Mouse (Mus musculus) frontal cortex, adult 2 months (tissue): ENCODE results near the gene Grid2. TPM values are rescaled to one million over a fixed set of nuclear protein-coding genes. Genes with fewer than 3 reads are reported as not detected.

Source experiments
- DNase-seq, 2 experiments: peaks; one replicate each; pipeline ENCODE4 v3.0.0; 2022; ENCODE audit warnings: low spot score in 1 of 2; ENCODE audit errors: extremely low spot score in 1 of 2
- polyA plus RNA-seq: library from polyadenylated mRNA; depleted of rRNA; stranded (reverse); fragments of >200 nt; gene quantifications from 2 replicates; pipeline ENCODE4 v1.2.3, GENCODE M21; 2012

Grid2 gene
- polyA plus RNA-seq, 1 experiment = 9.1 TPM

DNA sequence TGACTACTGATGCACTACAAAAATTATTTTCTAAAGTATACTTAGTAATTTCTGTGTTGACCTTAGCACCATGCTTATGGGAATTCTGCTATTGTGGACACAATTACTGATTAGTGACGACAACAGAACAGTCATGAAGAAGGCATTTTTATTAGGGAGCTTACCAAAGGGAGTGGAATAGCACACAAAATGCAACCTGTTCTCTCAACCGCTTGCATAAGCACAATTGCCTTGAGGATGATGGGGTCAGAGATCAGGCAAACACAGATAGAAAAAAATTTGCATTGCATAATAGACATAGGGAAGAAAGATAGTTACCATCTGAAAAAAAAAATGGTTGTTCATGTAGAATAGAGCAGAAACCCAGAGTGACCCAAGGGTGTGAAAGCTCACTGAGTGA is 790.4 kb downstream of the Grid2 start:
- DNase-seq = no peak

DNA sequence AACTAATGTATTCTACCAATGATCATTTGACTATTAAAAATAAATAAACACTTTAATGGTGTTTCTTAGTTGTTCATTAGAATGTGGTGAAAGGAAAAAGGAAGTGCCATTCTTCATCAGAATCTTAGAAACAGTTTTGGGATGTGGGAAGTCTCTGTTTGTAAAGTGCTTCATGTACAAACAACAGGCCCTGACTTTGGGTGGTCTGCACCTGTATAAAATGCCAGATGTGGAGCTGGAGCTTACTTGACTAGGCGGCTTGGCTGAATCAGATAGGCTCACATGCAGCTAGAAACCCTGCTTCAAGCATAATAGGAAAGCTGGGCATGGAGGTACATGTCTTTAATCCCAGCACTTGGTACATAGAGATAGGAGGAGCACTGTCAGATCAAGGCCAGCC is 791.1 kb downstream of the Grid2 start:
- no peak for DNase-seq

DNA sequence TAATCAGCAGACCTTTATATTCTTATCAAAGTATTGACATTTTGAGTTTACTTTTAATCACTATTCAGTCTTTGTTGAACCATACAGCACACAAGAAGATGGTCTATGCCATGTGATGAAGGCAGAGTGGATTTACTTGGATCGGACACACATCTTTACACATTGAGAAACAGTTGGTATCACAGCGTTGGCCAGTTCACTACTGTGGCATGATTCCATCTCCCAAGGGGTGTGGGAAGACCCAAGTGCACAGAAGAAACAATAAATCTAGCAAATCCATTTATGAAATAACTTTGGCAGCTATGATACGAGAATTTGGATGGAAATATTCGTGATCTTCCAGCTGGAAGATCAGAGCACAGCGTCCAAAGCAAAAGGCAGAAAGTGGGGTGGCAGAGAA is 792.3 kb downstream of the Grid2 start:
- no peak for DNase-seq

DNA sequence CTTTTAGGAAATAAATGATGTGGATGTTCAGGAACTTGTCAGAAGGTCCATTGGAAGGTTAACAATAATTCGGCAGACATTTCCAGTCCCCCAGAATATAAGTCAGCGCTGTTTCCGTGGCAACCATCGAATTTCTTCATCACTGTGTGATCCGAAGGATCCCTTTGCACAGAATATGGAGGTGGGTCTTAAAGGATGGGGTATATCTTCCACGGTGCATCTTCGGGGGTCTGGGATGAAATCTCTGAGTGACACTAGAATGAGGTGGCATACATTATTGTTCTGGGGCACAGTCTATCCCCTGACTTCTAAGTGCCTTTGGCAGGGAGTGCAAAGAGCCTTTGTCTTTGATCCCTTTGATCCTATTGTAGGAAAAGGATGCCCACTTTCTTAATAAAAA is 808.2 kb downstream of the Grid2 start:
- DNase-seq = no peak

DNA sequence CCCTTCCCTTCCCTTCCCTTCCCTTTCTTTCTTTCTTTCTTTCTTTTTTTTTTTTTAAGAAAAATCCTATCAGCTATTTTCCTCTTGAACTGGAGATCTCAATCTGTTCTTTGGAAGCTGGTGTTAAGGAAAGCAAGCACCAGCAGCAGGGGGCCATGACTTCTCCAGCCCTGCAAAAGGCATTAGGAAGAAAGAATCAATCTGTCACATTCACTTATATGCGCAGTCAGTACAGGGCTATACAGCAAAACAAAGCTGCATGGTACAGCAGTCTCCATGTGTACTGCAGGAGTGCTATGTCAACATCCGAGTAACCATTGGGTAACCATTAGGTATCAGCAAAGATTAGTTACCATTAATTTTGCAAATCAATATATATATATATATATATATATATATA is 809.0 kb downstream of the Grid2 start:
- DNase-seq = no peak

DNA sequence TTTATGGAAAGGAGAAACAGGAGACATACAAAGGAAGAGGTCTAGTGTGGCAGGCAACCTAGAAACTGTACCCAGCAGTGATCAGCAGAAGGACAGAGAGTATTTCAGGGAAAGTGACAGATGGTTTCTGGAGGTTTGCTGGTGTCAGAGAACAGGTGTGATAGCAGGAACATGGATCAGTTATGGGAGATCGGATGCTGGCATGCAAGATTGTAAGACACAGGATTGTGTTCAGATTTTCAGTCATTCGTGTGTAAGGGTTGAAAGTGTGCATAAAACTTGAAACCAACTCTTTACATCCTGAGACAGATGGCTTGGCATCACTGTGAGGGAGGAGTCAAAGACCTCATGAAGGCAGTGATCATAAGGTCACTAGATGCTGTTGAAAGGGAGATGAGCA is 817.7 kb downstream of the Grid2 start:
- no peak for DNase-seq

DNA sequence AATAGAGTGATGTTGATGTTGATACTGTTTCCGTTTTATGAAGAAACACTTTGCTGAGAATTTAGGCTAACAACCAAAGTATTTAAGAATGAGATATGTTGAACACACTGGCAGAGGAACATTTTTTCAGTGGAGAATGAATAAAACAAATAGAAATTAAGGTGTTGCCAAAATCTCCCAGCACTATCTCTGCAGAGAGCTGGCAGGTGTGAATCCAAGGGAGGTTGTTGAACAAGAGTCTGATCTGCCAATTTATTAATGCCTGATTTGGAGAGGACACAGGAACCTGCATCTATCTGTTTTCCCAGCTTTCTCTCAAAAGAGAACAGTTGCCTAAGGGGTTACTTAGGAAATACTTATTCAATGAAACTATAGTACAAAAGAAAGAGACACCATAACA is 822.2 kb downstream of the Grid2 start:
- DNase-seq = no peak

DNA sequence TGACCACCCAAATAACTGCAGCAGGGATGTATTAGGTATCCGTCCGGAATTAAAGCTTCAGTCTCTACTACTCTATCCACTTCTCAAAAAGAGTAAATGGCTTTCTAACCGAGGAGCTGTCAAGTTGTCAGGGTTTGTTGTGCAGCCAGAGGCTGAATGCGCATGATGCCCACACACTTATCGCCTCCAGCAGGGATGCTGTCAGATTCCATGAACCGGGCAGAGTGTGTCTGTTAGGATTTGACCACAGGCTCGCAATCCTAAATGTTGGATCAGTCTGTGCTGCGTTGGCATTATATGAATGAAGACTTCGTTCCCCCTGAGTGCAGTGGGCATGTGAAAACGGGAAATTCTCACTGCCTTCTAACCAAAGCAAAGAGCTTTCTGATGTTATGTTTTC is 843.0 kb downstream of the Grid2 start:
- peak in 1 of 2 experiments; percentile 9 for DNase-seq

DNA sequence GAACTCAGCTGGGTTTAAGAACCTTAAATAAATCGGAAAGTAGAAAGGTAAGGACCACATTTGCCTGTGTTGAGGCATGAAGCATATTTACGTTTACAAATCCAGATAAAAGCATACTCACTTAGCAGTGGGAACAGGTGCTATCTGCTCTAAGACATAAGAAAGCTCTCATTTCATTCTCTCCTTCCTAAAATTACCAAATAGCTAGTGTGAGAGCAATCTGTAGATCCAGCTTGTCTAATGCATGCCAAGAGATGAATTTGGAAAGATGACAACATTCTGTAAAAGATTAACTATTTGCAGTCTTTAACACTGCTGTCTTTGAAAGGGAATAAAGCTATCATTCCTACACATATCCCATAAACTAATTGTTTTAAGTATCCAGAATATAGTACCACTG is 858.9 kb downstream of the Grid2 start:
- DNase-seq = no peak

DNA sequence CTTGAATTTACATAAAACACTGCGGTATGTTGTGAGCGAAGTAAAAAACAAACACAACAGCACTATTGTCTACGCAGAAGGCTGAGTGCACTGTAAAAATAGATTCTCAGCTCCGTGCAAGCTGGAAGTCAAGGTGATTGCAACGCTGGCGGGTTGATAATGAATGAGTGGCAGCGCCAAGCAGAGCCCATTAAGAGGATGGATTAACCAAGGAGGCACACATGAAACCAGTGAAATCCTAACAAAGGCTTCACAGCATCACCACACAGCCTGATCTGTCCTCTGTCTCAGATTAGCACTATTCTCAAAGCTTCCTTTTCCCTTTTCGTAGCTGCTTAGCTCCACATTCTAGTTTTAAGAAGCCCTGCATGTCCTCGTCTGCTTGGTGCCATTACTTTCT is 880.6 kb downstream of the Grid2 start:
- DNase-seq = no peak

DNA sequence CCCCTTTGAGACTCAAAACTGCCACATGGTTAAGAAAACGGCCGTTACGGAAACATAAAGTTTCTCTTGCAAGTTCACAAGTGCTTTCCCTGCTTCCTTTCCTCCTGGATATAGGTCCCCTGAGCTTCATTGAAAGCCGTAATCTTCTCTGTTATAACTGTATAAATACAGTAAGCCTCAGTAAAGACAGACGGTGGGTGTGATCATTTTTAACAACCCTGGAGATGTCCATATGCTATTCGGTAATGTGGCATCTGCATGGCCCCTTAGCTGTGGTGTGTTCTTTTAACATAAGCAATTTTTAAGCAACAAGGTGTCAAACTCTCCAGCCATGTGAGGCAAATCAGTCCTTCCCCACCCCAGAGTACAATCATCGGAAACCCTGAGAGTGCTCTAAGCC is 892.9 kb downstream of the Grid2 start:
- DNase-seq = no peak

DNA sequence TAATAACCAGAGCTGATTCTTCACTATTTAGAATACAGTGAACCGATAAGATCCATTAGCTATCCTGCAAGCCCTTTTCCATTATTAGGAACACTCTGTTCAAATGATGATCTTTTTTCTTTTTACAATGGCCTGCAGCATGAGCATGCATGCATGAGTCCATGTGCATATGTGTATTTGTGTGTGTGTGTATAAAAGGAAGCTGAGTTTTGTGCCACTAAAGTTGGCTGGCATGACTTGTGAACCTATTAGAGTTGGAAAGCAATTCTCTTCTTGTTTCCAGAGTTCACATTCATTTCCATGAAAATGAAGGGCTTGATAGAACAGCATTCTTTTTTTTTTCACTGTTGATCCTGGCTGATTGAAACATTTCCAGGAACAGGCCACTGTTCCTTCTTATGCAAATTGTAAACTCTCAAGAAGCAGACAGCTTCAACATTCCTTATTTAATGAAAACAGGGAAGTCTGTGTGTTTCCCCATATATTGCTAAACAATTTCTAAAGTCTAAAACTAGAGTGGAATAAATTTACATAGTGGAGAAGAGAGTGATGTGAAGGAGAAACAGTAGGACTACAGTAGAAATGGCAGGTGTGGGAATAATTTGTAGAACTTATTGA is 919.4 kb downstream of the Grid2 start:
- no peak for DNase-seq

DNA sequence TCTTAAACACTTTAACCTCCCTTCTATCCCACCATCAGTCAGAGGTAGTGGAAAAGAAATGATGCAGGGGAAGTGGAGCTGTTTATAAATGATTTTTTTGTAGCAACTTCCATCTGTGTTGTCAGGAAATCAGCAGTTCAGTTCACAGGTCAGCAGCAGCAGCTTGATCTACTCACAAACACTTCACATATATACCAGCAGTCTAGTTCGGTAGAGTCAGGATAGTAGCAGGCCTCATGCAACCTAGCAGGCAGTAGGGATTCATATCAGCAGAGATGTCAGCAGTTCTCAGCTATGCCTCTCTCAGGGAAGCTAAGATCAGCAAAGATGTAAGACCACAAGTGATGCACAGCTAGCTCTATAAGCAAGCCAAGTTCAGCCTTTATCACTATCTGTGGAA is 938.0 kb downstream of the Grid2 start:
- no peak for DNase-seq

DNA sequence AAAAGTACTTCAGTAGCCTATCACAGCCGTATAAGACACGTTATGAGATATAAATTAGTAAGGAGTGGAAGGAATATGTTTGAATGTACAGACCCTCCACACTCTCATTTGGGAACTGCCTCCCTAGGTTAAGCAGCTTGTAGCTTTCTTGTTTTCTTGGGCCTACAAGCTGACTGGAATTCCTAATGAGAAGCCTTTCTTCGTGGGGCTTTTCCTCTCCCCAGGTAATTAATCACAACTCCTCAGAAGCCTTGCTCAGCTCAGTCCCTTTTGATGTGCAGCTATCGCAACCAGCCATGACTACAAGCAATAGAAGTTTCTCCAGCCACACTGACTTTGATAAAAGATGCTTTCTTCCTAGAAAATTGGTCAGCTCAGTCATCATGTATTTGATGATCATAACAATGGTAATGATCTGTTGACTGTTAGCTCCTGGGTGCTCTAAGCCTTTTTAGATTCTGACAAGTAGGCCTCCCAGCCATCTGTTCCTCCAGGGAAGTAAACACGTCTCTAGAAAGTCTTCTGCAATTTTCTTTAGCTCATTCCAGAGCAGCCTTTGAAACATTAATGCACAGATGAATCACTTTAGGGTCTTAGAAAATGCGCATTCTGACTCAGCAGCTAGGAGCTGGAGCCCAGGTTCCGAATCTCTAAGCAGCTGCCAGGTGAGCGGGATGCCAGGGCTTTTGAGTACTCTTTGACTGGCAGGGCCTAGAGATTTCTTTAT is 946.9 kb downstream of the Grid2 start:
- DNase-seq = peak in 1 of 2 experiments; percentile 45

DNA sequence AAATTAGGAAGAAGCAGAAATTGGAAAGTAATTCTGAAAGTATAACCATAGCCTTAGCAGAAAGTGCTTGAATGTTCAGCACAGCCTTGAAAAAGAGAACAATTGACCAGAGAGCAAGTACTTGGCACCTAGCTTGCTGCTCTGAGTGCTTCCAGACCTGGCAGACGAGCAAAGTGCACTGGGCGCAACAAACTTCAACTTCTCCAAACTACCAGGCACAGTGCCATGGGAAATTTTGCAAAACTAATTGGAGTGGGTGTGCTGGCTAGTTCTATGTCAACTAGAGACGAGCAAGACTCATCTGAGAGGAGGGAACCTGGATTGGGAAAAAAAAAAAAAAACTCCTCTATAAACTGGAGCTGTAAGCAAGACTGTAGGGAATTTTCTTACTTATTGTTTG is 980.7 kb downstream of the Grid2 start:
- peak in 1 of 2 experiments; percentile 27 for DNase-seq

DNA sequence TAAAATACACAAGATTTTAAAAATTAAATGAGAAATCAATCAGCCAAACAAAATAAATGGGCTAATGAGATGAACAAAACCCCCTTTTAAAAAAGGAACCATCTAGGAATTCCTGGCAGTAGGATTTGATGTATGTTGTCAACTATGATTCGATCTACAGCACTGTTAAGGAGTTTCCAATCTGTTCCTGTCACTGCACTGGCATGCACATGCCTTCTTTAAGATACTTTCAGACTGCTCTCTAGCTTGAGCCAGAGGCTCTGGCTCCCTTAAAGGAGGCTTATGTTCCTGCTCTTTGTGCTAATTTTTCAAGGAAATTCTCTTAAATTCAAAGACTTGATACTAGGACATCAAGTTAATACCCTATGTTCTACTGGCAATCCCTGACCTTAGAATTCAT is 984.9 kb downstream of the Grid2 start:
- no peak for DNase-seq

DNA sequence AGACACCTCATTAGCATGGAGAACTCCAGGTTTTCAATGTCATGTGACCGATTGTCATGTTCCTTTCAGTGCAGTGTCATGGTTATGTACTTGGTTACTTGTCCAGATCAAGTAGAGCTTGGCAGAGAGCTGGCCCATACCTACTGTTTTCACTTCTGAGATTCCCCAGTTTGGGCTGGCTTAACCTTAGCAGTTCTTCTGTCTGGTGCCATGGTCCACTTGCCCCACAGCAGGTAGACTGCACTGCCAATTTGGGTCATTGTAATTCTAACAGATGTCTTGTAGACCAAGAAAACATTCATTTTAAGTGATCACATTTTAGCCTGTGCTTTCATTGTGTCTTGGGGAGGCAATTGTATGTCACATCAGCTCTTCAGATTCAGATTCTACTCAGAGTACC is 990.3 kb downstream of the Grid2 start:
- DNase-seq = no peak

DNA sequence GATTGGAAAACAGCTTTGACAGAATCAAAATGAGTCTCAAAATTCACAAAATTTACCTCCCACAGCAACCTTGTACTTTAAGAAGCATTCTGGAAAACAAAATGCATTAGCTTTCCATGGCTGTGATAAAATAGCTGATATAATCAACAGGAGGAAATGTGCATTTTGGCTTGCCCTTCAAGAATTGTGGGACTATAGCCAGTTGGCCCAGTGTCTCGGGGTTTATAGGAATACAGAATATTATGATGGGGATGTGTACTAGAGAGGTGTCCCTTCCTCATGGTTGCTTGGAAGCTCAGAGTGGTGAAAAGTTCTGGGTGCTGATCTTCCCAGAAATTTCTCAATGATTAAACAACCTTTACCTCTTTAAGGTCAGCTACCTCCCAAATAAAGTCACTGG is 995.4 kb downstream of the Grid2 start:
- no peak for DNase-seq

DNA sequence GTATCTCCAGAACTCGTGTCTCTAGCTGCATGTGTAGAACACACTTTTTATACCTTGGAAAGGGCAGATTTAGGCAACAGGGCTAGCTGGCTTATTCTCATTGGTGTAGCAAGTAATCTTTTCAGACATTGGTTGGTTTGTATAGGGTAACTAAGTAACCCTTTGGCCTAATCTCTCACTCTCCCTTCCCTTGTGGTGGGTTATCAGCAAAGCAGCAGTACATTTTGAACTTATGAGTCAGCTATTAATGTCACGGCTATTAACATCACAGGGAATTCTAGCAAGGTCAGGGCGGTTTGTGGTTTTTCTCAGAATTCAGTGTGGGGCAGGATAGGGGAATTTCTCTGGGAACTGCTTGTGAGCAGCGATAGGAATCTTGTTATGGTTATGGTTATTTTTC is 1007.8 kb downstream of the Grid2 start:
- DNase-seq = no peak

DNA sequence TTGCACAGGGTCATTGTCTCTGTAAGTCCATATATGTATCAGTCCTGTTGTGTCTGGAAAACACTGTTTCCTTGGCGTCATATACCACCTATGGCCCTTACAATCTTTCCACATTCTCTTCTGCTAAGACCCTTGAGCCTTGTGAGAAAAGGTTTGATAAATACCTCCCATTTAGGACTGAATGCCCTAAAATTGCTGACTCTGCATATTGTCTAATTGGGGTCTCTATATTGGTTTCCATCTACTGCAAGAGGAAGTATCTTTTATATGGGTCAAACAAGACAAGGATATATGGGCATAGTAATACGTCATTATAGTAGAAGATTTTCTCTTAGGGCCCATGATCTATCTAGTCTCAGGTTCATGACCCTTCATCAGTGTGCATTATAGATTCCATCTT is 1008.5 kb downstream of the Grid2 start:
- DNase-seq = no peak

DNA sequence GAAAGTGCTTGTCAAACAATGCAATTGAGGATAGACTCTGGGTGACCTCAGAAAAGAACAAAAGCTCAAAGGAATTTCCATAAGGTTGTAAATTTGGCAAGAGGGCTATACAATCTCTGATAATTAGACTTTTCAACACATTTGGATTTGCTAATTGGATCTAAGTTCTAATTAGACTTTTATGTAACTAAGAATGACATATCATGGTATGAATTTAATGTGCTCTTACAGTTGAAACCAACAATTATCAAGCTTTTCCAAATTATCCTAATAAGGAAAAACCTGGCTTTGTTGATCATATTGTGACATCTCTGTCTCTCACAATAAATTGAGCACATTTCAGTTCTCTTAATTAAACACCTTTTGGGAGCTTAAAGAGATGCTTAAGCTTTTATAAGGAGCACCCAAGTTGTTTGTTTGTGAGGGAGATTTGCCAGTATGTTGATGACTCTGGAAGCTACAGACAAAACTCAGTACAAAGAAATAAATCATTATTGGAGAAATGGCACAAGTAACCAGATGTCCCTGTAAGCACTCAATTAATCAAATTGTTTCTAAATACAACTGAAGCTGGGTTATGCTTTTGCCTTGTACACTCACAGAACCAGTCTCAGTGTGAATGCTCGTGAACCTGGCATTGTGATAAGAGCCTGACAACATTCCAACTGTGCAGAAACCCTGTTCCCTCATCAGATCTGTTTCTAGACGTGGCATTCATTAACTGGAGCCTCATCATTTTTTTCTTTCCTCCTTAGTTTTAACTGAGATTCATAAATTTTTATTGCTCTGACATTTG is 1018.8 kb downstream of the Grid2 start:
- DNase-seq = no peak

DNA sequence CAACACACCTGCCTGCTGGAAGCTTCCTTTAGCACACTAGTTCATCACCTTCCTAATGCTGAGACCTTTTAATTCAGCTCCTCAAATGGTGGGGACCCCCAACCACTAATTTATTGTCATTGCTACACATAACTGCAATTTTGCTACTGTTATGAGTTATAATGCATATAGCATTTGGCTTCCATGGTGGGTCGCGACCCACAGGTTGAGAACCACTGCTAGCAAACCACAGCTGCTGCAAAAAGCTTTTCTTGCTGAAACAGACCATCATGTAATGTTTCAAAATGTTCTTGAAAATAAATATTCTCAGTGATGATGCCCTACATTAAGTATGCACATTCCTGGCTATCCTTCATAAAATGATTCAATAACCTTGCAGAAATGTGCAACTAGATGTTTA is 1024.3 kb downstream of the Grid2 start:
- no peak for DNase-seq
